In genomic region chr12:112348116-112348515, GRCm38 (mm10) we compare ENCODE assay signal across 33 mouse cellular contexts.
"Had no signal": no experiment of that assay in that cellular context is flagged by ENCODE, and none has a peak within 500 bp of the region (broad histone marks: within the 10 kb centered on the region; RNA-seq: fewer than 3 reads in every experiment).

No protein-coding gene starts in this region.

- ATAC-seq: liver, embryonic 12.5 days; liver, postnatal 0 days; lung, postnatal 0 days; midbrain, embryonic 13.5 days; midbrain, embryonic 15.5 days; midbrain, embryonic 16.5 days had no signal

- H3K4me1 ChIP-seq: liver, embryonic 12.5 days; liver, embryonic 13.5 days; liver, embryonic 15.5 days; megakaryocyte, embryonic 14.5 days had no signal

- H3K36me3 ChIP-seq: limb, embryonic 10.5 days; limb, embryonic 12.5 days; limb, embryonic 13.5 days; limb, embryonic 15.5 days; liver, embryonic 12.5 days; liver, embryonic 13.5 days; liver, embryonic 15.5 days; lung, embryonic 15.5 days; midbrain, embryonic 10.5 days; midbrain, embryonic 12.5 days; midbrain, embryonic 13.5 days; midbrain, embryonic 15.5 days; neural tube, embryonic 12.5 days; neural tube, embryonic 13.5 days had no signal

- H3K27me3 ChIP-seq: limb, embryonic 15.5 days; liver, embryonic 13.5 days; liver, embryonic 15.5 days; lung, embryonic 15.5 days; midbrain, embryonic 13.5 days; midbrain, embryonic 15.5 days; neural tube, embryonic 12.5 days; neural tube, embryonic 13.5 days had no signal

- H3K4me3 ChIP-seq: limb, embryonic 10.5 days; limb, embryonic 12.5 days; limb, embryonic 13.5 days; limb, embryonic 15.5 days; liver, embryonic 12.5 days; liver, embryonic 13.5 days; liver, embryonic 15.5 days; lung, embryonic 15.5 days; megakaryocyte, embryonic 14.5 days; midbrain, embryonic 10.5 days; midbrain, embryonic 12.5 days; midbrain, embryonic 13.5 days; midbrain, embryonic 15.5 days; myocyte; neural tube, embryonic 12.5 days; neural tube, embryonic 13.5 days had no signal

- DNase-seq: left cerebral cortex, postnatal 4 days; liver; liver, embryonic 13.5 days; liver, postnatal 0 days; lung, adult 18-20 months; lung, adult 2 months; lung, embryonic 14.5 days; lung, postnatal 10 days; lung, postnatal 14 days; lung, postnatal 36 days; lung, postnatal 4 days; midbrain, embryonic 14.5 days had no signal

- H3K9ac ChIP-seq: limb, embryonic 12.5 days; limb, embryonic 13.5 days; limb, embryonic 15.5 days; liver, embryonic 12.5 days; liver, embryonic 13.5 days; liver, embryonic 14.5 days; liver, embryonic 15.5 days; liver, postnatal 0 days; lung, embryonic 14.5 days; lung, embryonic 15.5 days; midbrain, embryonic 12.5 days; midbrain, embryonic 13.5 days; midbrain, embryonic 15.5 days; neural tube, embryonic 12.5 days; neural tube, embryonic 13.5 days had no signal

- H3K9me3 ChIP-seq: limb, embryonic 10.5 days; limb, embryonic 13.5 days; limb, embryonic 15.5 days; liver, embryonic 12.5 days; liver, embryonic 13.5 days; liver, embryonic 15.5 days; lung, embryonic 15.5 days; midbrain, embryonic 15.5 days; neural tube, embryonic 12.5 days had no signal

- H3K27ac ChIP-seq: limb, embryonic 10.5 days; limb, embryonic 12.5 days; limb, embryonic 13.5 days; limb, embryonic 15.5 days; liver, embryonic 12.5 days; liver, embryonic 13.5 days; liver, embryonic 14.5 days; liver, embryonic 15.5 days; lung, embryonic 15.5 days; macrophage; midbrain, embryonic 10.5 days; midbrain, embryonic 12.5 days; midbrain, embryonic 13.5 days; midbrain, embryonic 15.5 days; neural tube, embryonic 12.5 days; neural tube, embryonic 13.5 days had no signal

- H3K4me2 ChIP-seq: limb, embryonic 12.5 days; limb, embryonic 13.5 days; limb, embryonic 15.5 days; liver, embryonic 11.5 days; liver, embryonic 12.5 days; liver, embryonic 13.5 days; liver, embryonic 15.5 days; lung, embryonic 14.5 days; lung, embryonic 15.5 days; midbrain, embryonic 11.5 days; midbrain, embryonic 12.5 days; midbrain, embryonic 13.5 days; midbrain, embryonic 15.5 days; neural tube, embryonic 12.5 days; neural tube, embryonic 13.5 days had no signal
